Mouse (Mus musculus) stomach, embryonic 14.5 days (tissue): ENCODE measurements around the gene 1700020N15Rik. TPM values are rescaled to one million over a fixed set of nuclear protein-coding genes. Genes with fewer than 3 reads are reported as not detected.
"Not testable (repeated sequence)": the region's sequence is repeated elsewhere in the genome, so short reads cannot be mapped to it uniquely, and the experiment has no call there.

ENCODE experiments used
- ATAC-seq: fragments of 200-750 bp; cut with Nextera tagmentation; 2 replicates; pipeline ENCODE4 v1.8.0; 2017; ENCODE audit warnings: low read depth, moderate TSS enrichment; ENCODE audit not compliant: insufficient number of reproducible peaks, insufficient read depth, low FRiP score
- H3K27ac ChIP-seq: fragments of 300-500 bp; sonication (generic); 2 replicates; pipeline ENCODE4 v1.5.1; 2014; ENCODE audit warnings: mild to moderate bottlenecking, low read length, moderate library complexity, mixed read lengths
- H3K27me3 ChIP-seq: fragments of 300-500 bp; sonication (generic); 2 replicates; pipeline ENCODE4 v1.6.1; 2014; ENCODE audit warnings: low read length, control low read depth, mixed read lengths; ENCODE audit not compliant: control insufficient read depth, insufficient read depth
- H3K36me3 ChIP-seq: fragments of 300-500 bp; sonication (generic); 2 replicates; pipeline ENCODE4 v1.6.1; 2014; ENCODE audit warnings: mild to moderate bottlenecking, control low read depth, low read length, moderate library complexity, mixed read lengths; ENCODE audit not compliant: control insufficient read depth, insufficient read depth
- H3K4me1 ChIP-seq: fragments of 300-500 bp; sonication (generic); 2 replicates; pipeline ENCODE4 v1.6.1; 2014; ENCODE audit warnings: low read length, control low read depth, mixed read lengths; ENCODE audit not compliant: control insufficient read depth, insufficient read depth
- H3K4me2 ChIP-seq: fragments of 300-500 bp; sonication (generic); replicated peaks from 2 replicates; pipeline ENCODE4 v1.6.1; 2014; ENCODE audit warnings: low read depth, low read length, control low read depth
- H3K4me3 ChIP-seq: fragments of 300-500 bp; sonication (generic); 2 replicates; pipeline ENCODE4 v1.5.1; 2014; ENCODE audit warnings: low read depth, low read length, control low read depth
- H3K9ac ChIP-seq: fragments of 300-500 bp; sonication (generic); replicated peaks from 2 replicates; pipeline ENCODE4 v1.6.1; 2014; ENCODE audit warnings: low read depth, mild to moderate bottlenecking, control low read depth, low read length, moderate library complexity, mixed read lengths
- H3K9me3 ChIP-seq: fragments of 300-500 bp; sonication (generic); 2 replicates; pipeline ENCODE4 v1.6.1; 2016; ENCODE audit warnings: low read depth, low read length, control low read depth; ENCODE audit not compliant: control insufficient read depth
- WGBS: fragments of 180-500 bp; shearing (Covaris S2); extraction: QIAGEN DNeasy Blood & Tissue Kit; methylation state at CpG from one replicate; pipeline ENCODE4 v1.1.7; 2014; 5-methylcytosine and 5-hydroxymethylcytosine counted together
- polyA plus RNA-seq: library from polyadenylated mRNA; unstranded; fragments of >200 nt; fragmentation: Nextera tagmentation; extraction: Ambion mirVana; gene quantifications from 2 replicates; pipeline ENCODE4 v1.2.1, GENCODE M21; 2014

Gene 1700020N15Rik
- polyA plus RNA-seq = not detected in 2 replicates

DNA sequence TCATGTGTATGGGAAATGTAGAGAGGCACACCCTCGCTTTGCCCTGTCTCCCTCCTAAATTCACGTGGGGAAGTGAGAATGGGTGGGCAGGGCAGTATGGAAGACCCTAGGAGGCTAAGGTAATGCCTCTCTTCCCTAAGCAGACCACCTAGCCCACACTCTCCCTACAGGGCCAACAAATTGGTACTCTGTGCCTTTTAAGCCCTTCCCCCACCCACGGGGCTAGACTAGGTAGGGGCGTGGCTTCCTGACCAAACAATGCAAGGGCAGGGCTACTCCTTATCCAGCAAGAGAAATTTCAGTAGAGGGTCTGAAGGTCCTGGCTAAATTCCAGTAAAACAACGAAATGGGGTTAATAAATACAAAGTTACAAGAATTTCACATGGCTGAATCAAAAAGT is at the start of gene 1700020N15Rik:
1700020N15Rik (plus strand) TSS at position 301 of the 400 bp plus-strand sequence.
- WGBS = 62% methylated on average over 4 of the region's 5 CpGs

DNA sequence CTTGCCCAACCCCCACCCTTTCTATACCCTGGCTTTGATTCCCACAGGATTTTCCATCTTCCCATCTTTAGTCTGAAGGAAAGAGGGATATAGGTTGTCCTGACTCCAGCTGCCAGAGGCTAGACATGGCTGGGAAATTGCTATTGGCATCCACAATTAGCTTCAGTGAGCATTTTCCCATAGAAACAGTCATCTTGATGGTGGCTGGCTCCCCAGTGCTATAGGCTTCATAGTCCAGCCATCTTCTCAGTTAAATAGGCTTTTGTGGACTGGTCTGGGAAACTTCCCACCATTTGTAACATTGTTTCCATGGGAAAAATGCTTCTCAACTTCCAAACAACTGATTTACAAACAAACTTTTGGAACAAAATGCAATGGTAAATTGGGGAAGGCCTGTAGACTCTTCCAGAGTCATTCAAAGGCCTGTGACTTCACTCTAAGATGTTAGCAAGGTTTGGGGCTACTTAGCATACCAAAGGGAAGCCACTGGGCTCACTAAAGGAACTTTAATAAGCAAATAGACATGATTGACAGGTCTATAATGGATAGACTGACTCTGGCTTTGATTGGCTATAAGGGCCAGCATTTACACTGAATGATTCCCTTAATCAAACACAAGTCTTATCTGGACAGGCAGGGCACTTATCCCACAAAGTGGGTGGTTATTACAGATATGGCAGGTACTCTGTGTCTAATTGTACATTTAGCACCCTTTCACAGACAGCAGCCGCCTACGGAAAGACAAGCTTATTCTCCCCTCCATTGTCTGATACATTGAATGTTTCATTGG is 31.9 kb downstream of the 1700020N15Rik start:
- no peaks in the 10 kb centered on the region for H3K4me1 ChIP-seq
- no peak for ATAC-seq
- H3K36me3 ChIP-seq = no peaks in the 10 kb centered on the region
- H3K4me3 ChIP-seq = no peak overlapping the region
- no peaks in the 10 kb centered on the region for H3K9me3 ChIP-seq
- no peak overlapping the region for H3K4me2 ChIP-seq
- no peak overlapping the region for H3K27ac ChIP-seq
- 69% methylated on average over 2 of the region's 2 CpGs for WGBS
- no peaks in the 10 kb centered on the region for H3K27me3 ChIP-seq
- no peak overlapping the region for H3K9ac ChIP-seq

More for the DNA sequence above, at the start of gene 1700020N15Rik:
- not testable (repeated sequence) for H3K4me2 ChIP-seq, H3K9me3 ChIP-seq, H3K27ac ChIP-seq, ATAC-seq, H3K9ac ChIP-seq, H3K27me3 ChIP-seq, H3K4me1 ChIP-seq, H3K4me3 ChIP-seq, H3K36me3 ChIP-seq
